Mouse (Mus musculus) brain, embryonic 14.5 days (tissue): ENCODE results near the gene Gabrg3. TPM values are rescaled to one million over a fixed set of nuclear protein-coding genes. Genes with fewer than 3 reads are reported as not detected.

ENCODE experiments used
- DNase-seq: peaks from one replicate; pipeline ENCODE4 v3.0.0-alpha.2; 2011; ENCODE audit warnings: low read depth
- CTCF ChIP-seq: fragments of 200-500 bp; IDR thresholded peaks from 2 replicates; pipeline ENCODE4 v1.5.1; 2012; ENCODE audit warnings: inconsistent platforms, mild to moderate bottlenecking, moderate library complexity, borderline replicate concordance; ENCODE audit not compliant: insufficient read depth, insufficient read length; ENCODE audit errors: extremely low read depth
- POLR2A ChIP-seq: fragments of 200-500 bp; IDR thresholded peaks from 2 replicates; pipeline ENCODE4 v1.6.1; 2012; ENCODE audit warnings: mild to moderate bottlenecking, inconsistent platforms, borderline replicate concordance; ENCODE audit not compliant: poor library complexity, insufficient read depth, insufficient read length, severe bottlenecking; ENCODE audit errors: extremely low read depth
- polyA plus RNA-seq: library from polyadenylated mRNA; depleted of rRNA; stranded (reverse); fragments of >200 nt; gene quantifications from 2 replicates; pipeline ENCODE4 v1.2.3, GENCODE M21; 2012

The Gabrg3 gene
- polyA plus RNA-seq, 1 experiment: 3.3 TPM

GRCm38 (mm10) chr7:57158211-57158610 is 228.8 kb downstream of the Gabrg3 start:
- TF ChIP-seq POLR2A: no peak
- TF ChIP-seq CTCF: no peak
- DNase-seq: no peak

GRCm38 (mm10) chr7:57153743-57154142 is 233.2 kb downstream of the Gabrg3 start:
- TF ChIP-seq POLR2A (no peak), CTCF (no peak)
- peak; percentile 25 for DNase-seq

GRCm38 (mm10) chr7:57150768-57151167 is 236.2 kb downstream of the Gabrg3 start:
- peak; percentile 23 for DNase-seq

GRCm38 (mm10) chr7:57138072-57138704 is 248.8 kb downstream of the Gabrg3 start:
- TF ChIP-seq CTCF: no peak
- no peak for TF ChIP-seq POLR2A
- DNase-seq: no peak

More at GRCm38 (mm10) chr7:57150768-57151167, 236.2 kb downstream of the Gabrg3 start:
- TF ChIP-seq POLR2A (no peak), CTCF (no peak)

GRCm38 (mm10) chr7:57133009-57133408 is 254.0 kb downstream of the Gabrg3 start:
- TF ChIP-seq CTCF (no peak), POLR2A (no peak)

GRCm38 (mm10) chr7:57132471-57132870 is 254.5 kb downstream of the Gabrg3 start:
- no peak for DNase-seq

More at GRCm38 (mm10) chr7:57133009-57133408, 254.0 kb downstream of the Gabrg3 start:
- no peak for DNase-seq

GRCm38 (mm10) chr7:57100065-57100464 is 286.9 kb downstream of the Gabrg3 start:
- no peak for TF ChIP-seq POLR2A
- no peak for TF ChIP-seq CTCF
- no peak for DNase-seq

More at GRCm38 (mm10) chr7:57132471-57132870, 254.5 kb downstream of the Gabrg3 start:
- no peak for TF ChIP-seq CTCF
- no peak for TF ChIP-seq POLR2A

- TF ChIP-seq CTCF (no peak), POLR2A (no peak)
- DNase-seq: no peak
Measured at GRCm38 (mm10) chr7:57082071-57082470, 304.9 kb downstream of the Gabrg3 start.

- TF ChIP-seq CTCF (no peak), POLR2A (no peak)
- DNase-seq: peak; percentile 52
Measured at GRCm38 (mm10) chr7:57071435-57072160, 315.4 kb downstream of the Gabrg3 start.

GRCm38 (mm10) chr7:57065398-57065797 is 321.6 kb downstream of the Gabrg3 start:
- TF ChIP-seq POLR2A: no peak

GRCm38 (mm10) chr7:57050906-57051635 is 335.9 kb downstream of the Gabrg3 start:
- DNase-seq: peak; percentile 66
- TF ChIP-seq CTCF (no peak), POLR2A (no peak)

More at GRCm38 (mm10) chr7:57065398-57065797, 321.6 kb downstream of the Gabrg3 start:
- DNase-seq: no peak
